Mouse (Mus musculus) adrenal gland, postnatal 14 days (tissue): Measurements from ENCODE around the gene Plcb3. TPM values are rescaled to one million over a fixed set of nuclear protein-coding genes. Genes with fewer than 3 reads are reported as not detected.
A peak's percentile ranks its signal among the peaks of the same experiment; 100 is the strongest.

Experiments
- DNase-seq: peaks from one replicate; pipeline ENCODE4 v3.0.0; 2021; ENCODE audit warnings: mixed read lengths
- total RNA-seq: library from RNA; stranded (reverse); gene quantifications from 2 replicates; pipeline ENCODE4 v1.2.3, GENCODE M21; 2021

The Plcb3 gene
- total RNA-seq, 1 experiment from 2014 or later: 52.1 TPM

- peak; percentile 83 for DNase-seq
Measured at GRCm38 (mm10) chr19:6970460-6971085, 5.7 kb downstream of the Plcb3 start.

GRCm38 (mm10) chr19:6969665-6970381, 6.4 kb downstream of the Plcb3 start:
- peak; percentile 90 for DNase-seq

GRCm38 (mm10) chr19:6969291-6969664, 7.0 kb downstream of the Plcb3 start:
- no peak for DNase-seq

- DNase-seq: peak; percentile 57
Measured at GRCm38 (mm10) chr19:6968491-6969271, 7.6 kb downstream of the Plcb3 start.

- peak; percentile 61 for DNase-seq
Measured at GRCm38 (mm10) chr19:6956461-6956860, 19.8 kb downstream of the Plcb3 start.

GRCm38 (mm10) chr19:6955424-6955823, 20.8 kb downstream of the Plcb3 start:
- DNase-seq: no peak

GRCm38 (mm10) chr19:6954046-6954445, 22.2 kb downstream of the Plcb3 start:
- peak; percentile 77 for DNase-seq

- peak; percentile 85 for DNase-seq
Measured at GRCm38 (mm10) chr19:6952712-6953037, 23.6 kb downstream of the Plcb3 start.

- peak; percentile 95 for DNase-seq
Measured at GRCm38 (mm10) chr19:6951994-6952711, 24.1 kb downstream of the Plcb3 start.

GRCm38 (mm10) chr19:6951381-6951968, 24.8 kb downstream of the Plcb3 start:
- peak; percentile 97 for DNase-seq

GRCm38 (mm10) chr19:6950613-6951153, 25.6 kb downstream of the Plcb3 start:
- DNase-seq: peak; percentile 73

GRCm38 (mm10) chr19:6949951-6950350, 26.3 kb downstream of the Plcb3 start:
- DNase-seq: no peak

- DNase-seq: no peak
Measured at GRCm38 (mm10) chr19:6949532-6949931, 26.7 kb downstream of the Plcb3 start.

- no peak for DNase-seq
Measured at GRCm38 (mm10) chr19:6948186-6948585, 28.1 kb downstream of the Plcb3 start.

GRCm38 (mm10) chr19:6947742-6948141, 28.5 kb downstream of the Plcb3 start:
- DNase-seq: no peak

- no peak for DNase-seq
Measured at GRCm38 (mm10) chr19:6943709-6944108, 32.6 kb downstream of the Plcb3 start.

- no peak for DNase-seq
Measured at GRCm38 (mm10) chr19:6942764-6943163, 33.5 kb downstream of the Plcb3 start.

GRCm38 (mm10) chr19:6942249-6942691, 34.0 kb downstream of the Plcb3 start, which contains the start of gene Gpr137:
TSS of gene Gpr137 (minus strand) at chr19:6942480.
- DNase-seq: peak; percentile 98

- DNase-seq: peak; percentile 97
Measured at GRCm38 (mm10) chr19:6941372-6942248, 34.7 kb downstream of the Plcb3 start, which contains the start of gene Bad. TSS of gene Bad (plus strand) at chr19:6941861.
